Mouse (Mus musculus): ENCODE data around the gene Gabrb1.

Gene Gabrb1

GRCm38 (mm10) chr5:72162855-72163254 lies 504.9 kb downstream of the Gabrb1 start:
- DNase-seq (ENCODE audit: low read depth) = no peak

- no peak for DNase-seq (ENCODE audit: low read depth)
These were observed 506.5 kb downstream of the Gabrb1 start for GRCm38 (mm10) chr5:72164386-72164785.

- peak; percentile 98 for DNase-seq (ENCODE audit: low read depth)
These were observed 509.8 kb downstream of the Gabrb1 start, which contains the start of gene Commd8 for GRCm38 (mm10) chr5:72167594-72168284. Gene Commd8 (minus strand): TSS chr5:72168189.

DNA sequence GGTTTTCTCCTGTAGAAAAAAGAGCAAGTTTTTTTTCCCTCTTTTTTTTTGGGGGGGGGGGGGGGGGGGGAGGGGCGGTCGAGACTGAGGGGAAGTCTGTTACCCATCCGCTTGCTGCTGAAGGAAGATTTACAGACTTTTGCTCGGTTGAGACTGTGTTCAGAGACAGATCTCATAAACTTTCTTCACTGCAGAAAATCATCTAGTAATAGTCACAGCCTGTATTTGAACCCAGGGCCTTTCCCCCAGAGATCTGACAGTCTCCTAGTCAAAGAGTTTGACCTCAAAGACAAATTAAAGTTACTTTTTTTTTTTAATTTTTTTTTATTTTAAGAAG lies 510.3 kb downstream of the Gabrb1 start:
- no peak for DNase-seq (ENCODE audit: low read depth)

DNA sequence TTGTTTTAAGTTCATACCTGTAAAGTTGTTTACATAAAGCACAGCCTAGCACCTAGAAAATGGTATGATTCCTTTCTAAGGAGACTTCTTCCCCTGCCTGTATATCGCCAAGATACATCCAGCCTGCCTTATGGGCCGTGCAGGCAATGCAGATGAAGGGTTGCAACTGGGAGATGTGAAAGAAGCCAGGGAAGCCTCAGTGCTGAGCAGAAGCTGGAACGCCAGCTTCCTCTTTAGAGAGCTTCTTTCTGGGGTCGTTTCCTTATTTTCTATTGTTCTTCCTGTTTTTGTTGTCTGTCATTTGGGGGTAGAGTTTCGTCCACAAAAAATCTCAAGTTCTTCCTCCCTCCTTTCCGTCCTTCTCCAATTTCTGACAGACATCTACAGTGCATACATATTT lies 512.2 kb downstream of the Gabrb1 start:
- no peak for DNase-seq (ENCODE audit: low read depth)

- peak; percentile 78 for DNase-seq (ENCODE audit: low read depth)
These were observed 514.8 kb downstream of the Gabrb1 start for GRCm38 (mm10) chr5:72172675-72173074.

- DNase-seq (ENCODE audit: low read depth) = no peak
These were observed 515.6 kb downstream of the Gabrb1 start for GRCm38 (mm10) chr5:72173521-72173920.

GRCm38 (mm10) chr5:72175050-72175449 lies 517.1 kb downstream of the Gabrb1 start:
- DNase-seq (ENCODE audit: low read depth) = no peak

- DNase-seq (ENCODE audit: low read depth) = no peak
These were observed 517.6 kb downstream of the Gabrb1 start for GRCm38 (mm10) chr5:72175530-72175929.

- DNase-seq (ENCODE audit: low read depth) = no peak
These were observed 523.3 kb downstream of the Gabrb1 start for GRCm38 (mm10) chr5:72181194-72181593.

DNA sequence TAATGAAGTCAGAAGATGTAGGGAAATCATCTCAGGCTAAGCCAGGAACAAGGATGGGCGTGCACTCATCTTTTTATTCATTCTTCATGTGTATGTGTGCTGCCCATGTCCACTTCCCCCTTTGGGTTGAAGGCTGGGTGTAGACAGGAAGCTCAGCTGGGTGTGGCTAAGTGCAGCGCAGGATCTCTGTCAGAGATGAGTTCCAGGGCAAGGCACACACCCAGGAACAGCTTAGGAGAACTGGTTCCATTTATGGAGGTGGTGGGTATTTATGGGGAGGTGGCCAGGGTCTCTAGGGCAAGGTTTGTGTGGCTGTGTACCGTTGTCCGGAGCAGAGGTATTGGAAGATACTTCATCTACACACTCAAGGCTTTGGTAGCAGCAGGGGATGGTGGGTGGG lies 524.9 kb downstream of the Gabrb1 start:
- no peak for DNase-seq (ENCODE audit: low read depth)

- DNase-seq (ENCODE audit: low read depth) = no peak
These were observed 526.0 kb downstream of the Gabrb1 start for GRCm38 (mm10) chr5:72183929-72184328.

- no peak for DNase-seq (ENCODE audit: low read depth)
These were observed 526.7 kb downstream of the Gabrb1 start for GRCm38 (mm10) chr5:72184437-72185100.

DNA sequence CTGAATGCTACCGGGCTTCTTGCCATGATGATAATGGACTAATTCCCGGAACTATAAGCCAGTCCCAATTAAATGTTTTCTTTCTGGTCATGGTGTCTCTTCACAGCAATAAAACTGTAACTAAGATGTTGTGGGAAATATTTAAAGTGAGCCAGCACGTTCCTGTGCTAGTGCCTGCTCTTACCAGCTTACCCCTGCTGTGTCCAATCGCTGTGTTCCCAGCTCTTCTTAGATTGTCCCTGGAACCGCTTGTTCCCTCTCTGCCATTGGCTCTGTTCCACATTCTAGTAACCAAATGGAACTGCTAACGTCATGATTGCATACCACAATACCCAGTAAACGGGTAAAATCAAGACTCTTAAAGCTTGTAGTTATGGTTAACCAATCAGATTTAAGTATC lies 533.2 kb downstream of the Gabrb1 start:
- no peak for DNase-seq (ENCODE audit: low read depth)

- DNase-seq (ENCODE audit: low read depth) = no peak
These were observed 534.0 kb downstream of the Gabrb1 start for GRCm38 (mm10) chr5:72191932-72192331.

DNA sequence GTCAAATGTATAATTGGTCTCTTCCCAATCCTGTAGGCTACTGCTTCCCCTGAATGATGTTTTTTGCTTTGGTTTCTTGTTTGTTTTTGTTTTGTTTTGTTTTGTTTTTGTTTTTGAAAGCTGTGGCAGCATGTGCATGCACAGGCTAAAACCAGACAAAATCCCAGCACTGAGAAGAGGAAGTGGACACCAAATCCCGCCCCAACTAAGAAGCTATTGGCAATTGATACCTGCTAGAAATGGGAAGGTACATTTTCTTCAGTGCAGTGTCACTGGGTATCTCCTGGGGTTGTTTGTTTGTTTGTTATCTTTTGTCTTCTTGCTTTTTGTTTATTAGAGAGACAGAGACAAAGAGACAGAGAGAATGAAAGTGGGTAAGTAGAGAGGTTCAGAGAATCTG lies 537.5 kb downstream of the Gabrb1 start:
- no peak for DNase-seq (ENCODE audit: low read depth)

Measured in NIH3T3 (cell line).